Mouse (Mus musculus) limb, embryonic 14.5 days (tissue): ENCODE results near the gene Pank3. TPM values are rescaled to one million over a fixed set of nuclear protein-coding genes. Genes with fewer than 3 reads are reported as not detected.

Experiments
- ATAC-seq: fragments of 200-750 bp; cut with Nextera tagmentation; 2 replicates; pipeline ENCODE4 v1.8.0; 2017; ENCODE audit warnings: low read depth, moderate number of reproducible peaks, moderate TSS enrichment; ENCODE audit not compliant: low FRiP score
- DNase-seq: peaks from one replicate; pipeline ENCODE4 v3.0.0-alpha.2; 2015; ENCODE audit warnings: low spot score
- H3K27ac ChIP-seq: fragments of 300-500 bp; sonication (generic); replicated peaks from 2 replicates; pipeline ENCODE4 v1.5.1; 2014; ENCODE audit warnings: low read depth, mild to moderate bottlenecking, low read length, moderate library complexity, mixed read lengths
- H3K27me3 ChIP-seq: fragments of 300-500 bp; sonication (generic); 2 replicates; pipeline ENCODE4 v1.6.1; 2014; ENCODE audit warnings: low read length, mixed read lengths; ENCODE audit not compliant: control insufficient read depth, insufficient read depth
- H3K36me3 ChIP-seq: fragments of 300-500 bp; sonication (generic); 2 replicates; pipeline ENCODE4 v1.6.1; 2014; ENCODE audit warnings: mild to moderate bottlenecking, low read length, moderate library complexity, mixed read lengths; ENCODE audit not compliant: control insufficient read depth, insufficient read depth
- H3K4me1 ChIP-seq: fragments of 300-500 bp; sonication (generic); 2 replicates; pipeline ENCODE4 v1.6.1; 2014; ENCODE audit warnings: antibody characterized with exemption, low read length, mixed read lengths; ENCODE audit not compliant: control insufficient read depth, insufficient read depth
- H3K4me2 ChIP-seq: fragments of 300-500 bp; sonication (generic); replicated peaks from 2 replicates; pipeline ENCODE4 v1.6.1; 2014; ENCODE audit warnings: low read depth, mild to moderate bottlenecking, low read length, moderate library complexity; ENCODE audit not compliant: severe bottlenecking
- H3K4me3 ChIP-seq: fragments of 300-500 bp; sonication (generic); replicated peaks from 2 replicates; pipeline ENCODE4 v1.5.1; 2014; ENCODE audit warnings: low read length
- H3K9ac ChIP-seq: fragments of 300-500 bp; sonication (generic); 2 replicates; pipeline ENCODE4 v1.6.1; 2014; ENCODE audit warnings: mild to moderate bottlenecking, low read depth, low read length, moderate library complexity; ENCODE audit not compliant: severe bottlenecking
- H3K9me3 ChIP-seq: fragments of 300-500 bp; sonication (generic); 2 replicates; pipeline ENCODE4 v1.6.1; 2016; ENCODE audit warnings: low read length; ENCODE audit not compliant: control insufficient read depth
- POLR2A ChIP-seq: fragments of 200-500 bp; IDR thresholded peaks from 2 replicates; pipeline ENCODE4 v1.8.0; 2012; ENCODE audit warnings: inconsistent platforms, mild to moderate bottlenecking, moderate library complexity, borderline replicate concordance; ENCODE audit not compliant: insufficient read depth, insufficient read length; ENCODE audit errors: extremely low read depth
- WGBS: fragments of 180-500 bp; shearing (Covaris S2); extraction: QIAGEN DNeasy Blood & Tissue Kit; methylation state at CpG from one replicate; pipeline ENCODE4 v1.1.7; 2014; 5-methylcytosine and 5-hydroxymethylcytosine counted together
- polyA plus RNA-seq, 2 experiments: library from polyadenylated mRNA; depleted of rRNA in 1 of 2; stranded (reverse) in 1 of 2; unstranded in 1 of 2; fragments of >200 nt; fragmentation: Nextera tagmentation in 1 of 2; extraction: Ambion mirVana in 1 of 2; gene quantifications; 2 replicates each; pipeline versions ENCODE4 v1.2.1 to v1.2.3; 2012 to 2014

The Pank3 gene
- polyA plus RNA-seq, 2 experiments = 20.3 to 20.4 TPM

GRCm38 (mm10) chr11:35750578-35750977 lies 18.7 kb upstream of the Pank3 start:
- H3K27me3 ChIP-seq = no peaks in the 10 kb centered on the region
- no peak for TF ChIP-seq POLR2A
- H3K4me3 ChIP-seq = no peak overlapping the region
- no peaks in the 10 kb centered on the region; the same call in 1 of the 2 replicates for H3K4me1 ChIP-seq
- ATAC-seq (no peak), DNase-seq (peak; percentile 29)
- H3K9me3 ChIP-seq = no peaks in the 10 kb centered on the region
- no peak overlapping the region for H3K9ac ChIP-seq
- H3K4me2 ChIP-seq = no peak overlapping the region
- no peak overlapping the region for H3K27ac ChIP-seq
- WGBS = 60% methylated on average over 8 of the region's 8 CpGs
- H3K36me3 ChIP-seq = no peaks in the 10 kb centered on the region

- no peak for TF ChIP-seq POLR2A
- H3K4me1 ChIP-seq = no peaks in the 10 kb centered on the region; the same call in 1 of the 2 replicates
- ATAC-seq = no peak
These were observed 14.3 kb upstream of the Pank3 start for GRCm38 (mm10) chr11:35754906-35755418.

GRCm38 (mm10) chr11:35755546-35755945 lies 13.7 kb upstream of the Pank3 start:
- DNase-seq = peak; percentile 25
- H3K27ac ChIP-seq = no peak overlapping the region

More at GRCm38 (mm10) chr11:35754906-35755418, 14.3 kb upstream of the Pank3 start:
- no peak overlapping the region for H3K4me2 ChIP-seq
- no peak overlapping the region for H3K27ac ChIP-seq
- no peak overlapping the region for H3K9ac ChIP-seq
- WGBS = 85% methylated on average over 4 of the region's 4 CpGs
- no peak overlapping the region for H3K4me3 ChIP-seq
- no peaks in the 10 kb centered on the region for H3K36me3 ChIP-seq
- no peaks in the 10 kb centered on the region for H3K27me3 ChIP-seq
- no peaks in the 10 kb centered on the region for H3K9me3 ChIP-seq
- DNase-seq = no peak

GRCm38 (mm10) chr11:35756411-35757303 lies 12.6 kb upstream of the Pank3 start:
- Histone ChIP-seq H3K9me3 (no peaks in the 10 kb centered on the region), H3K27me3 (no peaks in the 10 kb centered on the region), H3K27ac (no peak overlapping the region), H3K36me3 (no peaks in the 10 kb centered on the region), H3K9ac (no peak overlapping the region), H3K4me3 (no peak overlapping the region), H3K4me2 (no peak overlapping the region), H3K4me1 (no peaks in the 10 kb centered on the region; the same call in 1 of the 2 replicates)
- DNase-seq (no peak), ATAC-seq (no peak)
- TF ChIP-seq POLR2A = no peak
- WGBS = 78% methylated on average over 11 of the region's 11 CpGs

More at GRCm38 (mm10) chr11:35755546-35755945, 13.7 kb upstream of the Pank3 start:
- H3K4me2 ChIP-seq = no peak overlapping the region
- H3K9ac ChIP-seq = no peak overlapping the region
- H3K36me3 ChIP-seq = no peaks in the 10 kb centered on the region
- ATAC-seq = no peak
- H3K27me3 ChIP-seq = no peaks in the 10 kb centered on the region
- no peaks in the 10 kb centered on the region for H3K9me3 ChIP-seq
- no peak overlapping the region for H3K4me3 ChIP-seq
- no peak for TF ChIP-seq POLR2A
- H3K4me1 ChIP-seq = no peaks in the 10 kb centered on the region; the same call in 1 of the 2 replicates
- WGBS = 27% methylated on average over 6 of the region's 6 CpGs

GRCm38 (mm10) chr11:35760001-35760626 lies 9.2 kb upstream of the Pank3 start:
- Histone ChIP-seq H3K27ac (no peak overlapping the region), H3K9ac (no peak overlapping the region), H3K36me3 (no peaks in the 10 kb centered on the region), H3K27me3 (no peaks in the 10 kb centered on the region), H3K9me3 (no peaks in the 10 kb centered on the region), H3K4me1 (no peaks in the 10 kb centered on the region; the same call in 1 of the 2 replicates), H3K4me2 (no peak overlapping the region), H3K4me3 (no peak overlapping the region)
- no peak for TF ChIP-seq POLR2A
- no peak for ATAC-seq
- WGBS = 81% methylated on average over 7 of the region's 7 CpGs
- no peak for DNase-seq
